Mouse (Mus musculus) ES-Bruce4 (cell line): ENCODE data around the gene Vat1. TPM values are rescaled to one million over a fixed set of nuclear protein-coding genes. Genes with fewer than 3 reads are reported as not detected.

ENCODE experiments used
- H3K27ac ChIP-seq: 2 replicates; pipeline ENCODE4 v1.5.1; 2012; ENCODE audit warnings: low read length, inconsistent platforms; ENCODE audit not compliant: insufficient read depth
- H3K27me3 ChIP-seq: 2 replicates; pipeline ENCODE4 v1.6.1; 2012; ENCODE audit warnings: mild to moderate bottlenecking, low read length, inconsistent platforms; ENCODE audit not compliant: control insufficient read depth, poor library complexity, insufficient read depth, severe bottlenecking
- H3K36me3 ChIP-seq: 2 replicates; pipeline ENCODE4 v1.6.1; 2012; ENCODE audit warnings: inconsistent platforms, mild to moderate bottlenecking, low read length, moderate library complexity; ENCODE audit not compliant: control insufficient read depth, poor library complexity, insufficient read depth, severe bottlenecking
- H3K4me1 ChIP-seq: one replicate; pipeline ENCODE4 v1.8.1; 2011; ENCODE audit warnings: low read length; ENCODE audit not compliant: control insufficient read depth, insufficient read depth
- H3K4me3 ChIP-seq: 2 replicates; pipeline ENCODE4 v1.5.1; 2011; ENCODE audit warnings: low read depth, mild to moderate bottlenecking, low read length
- H3K9ac ChIP-seq: 2 replicates; pipeline ENCODE4 v1.6.1; 2012; ENCODE audit warnings: low read depth, mild to moderate bottlenecking, inconsistent platforms; ENCODE audit not compliant: poor library complexity, severe bottlenecking
- H3K9me3 ChIP-seq: replicated peaks from 2 replicates; pipeline ENCODE4 v1.6.1; 2012; ENCODE audit warnings: mild to moderate bottlenecking, low read length, inconsistent platforms; ENCODE audit not compliant: control insufficient read depth, poor library complexity, insufficient read depth, severe bottlenecking
- CTCF ChIP-seq: IDR thresholded peaks from one replicate; pipeline ENCODE4 v1.8.1; 2011; ENCODE audit warnings: low read depth, low read length
- EP300 ChIP-seq: IDR thresholded peaks from 2 replicates; pipeline ENCODE4 v1.6.1; 2011; ENCODE audit warnings: low read depth, low read length; ENCODE audit not compliant: insufficient read depth
- POLR2A ChIP-seq: IDR thresholded peaks from one replicate; pipeline ENCODE4 v1.8.1; 2011; ENCODE audit warnings: low read length; ENCODE audit not compliant: insufficient read depth
- polyA plus RNA-seq: library from polyadenylated mRNA; stranded (reverse); fragments of >200 nt; gene quantifications from 2 replicates; pipeline ENCODE4 v1.2.4, GENCODE M21; 2011; ENCODE audit warnings: low read depth; ENCODE audit not compliant: missing spikeins, insufficient read depth, insufficient read length

The Vat1 gene
- polyA plus RNA-seq, 1 experiment, result 91.2 TPM

DNA sequence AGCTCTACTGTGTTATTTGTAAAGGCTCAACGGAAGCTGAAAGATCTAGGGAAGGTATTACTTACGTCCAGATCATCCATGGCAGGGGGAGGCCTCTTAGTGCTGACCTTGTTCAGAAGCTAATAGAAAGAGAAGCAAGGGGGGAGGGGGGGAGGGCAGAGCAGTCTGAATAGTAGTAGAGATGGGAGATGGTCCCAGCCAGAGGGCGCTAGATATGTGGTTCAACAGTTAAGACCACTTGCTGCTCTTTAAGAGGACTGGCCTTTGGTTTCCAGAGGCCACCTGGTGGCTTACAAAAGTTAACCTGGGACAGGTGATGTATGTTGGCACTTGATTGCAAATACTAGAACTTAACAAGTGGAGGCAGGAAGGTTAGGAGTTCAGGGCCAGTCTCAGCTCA lies 46.4 kb downstream of the Vat1 start:
- Histone ChIP-seq H3K9me3 (no peaks in the 10 kb centered on the region), H3K27me3 (no peaks in the 10 kb centered on the region), H3K4me1 (no peaks in the 10 kb centered on the region), H3K27ac (no peak overlapping the region), H3K9ac (no peak overlapping the region), H3K36me3 (no peaks in the 10 kb centered on the region), H3K4me3 (no peak overlapping the region)
- no peak for TF ChIP-seq EP300
- peak; percentile 64 for TF ChIP-seq CTCF
- no peak for TF ChIP-seq POLR2A

- Histone ChIP-seq H3K36me3 (peaks cover 1% of the 10 kb centered on the region), H3K4me1 (no peaks in the 10 kb centered on the region), H3K27ac (no peak overlapping the region), H3K27me3 (no peaks in the 10 kb centered on the region), H3K9ac (no peak overlapping the region), H3K4me3 (no peak overlapping the region), H3K9me3 (no peaks in the 10 kb centered on the region)
- TF ChIP-seq CTCF, result no peak
- no peak for TF ChIP-seq POLR2A
- no peak for TF ChIP-seq EP300
These were observed 47.0 kb downstream of the Vat1 start for GRCm38 (mm10) chr11:101418991-101419390.

DNA sequence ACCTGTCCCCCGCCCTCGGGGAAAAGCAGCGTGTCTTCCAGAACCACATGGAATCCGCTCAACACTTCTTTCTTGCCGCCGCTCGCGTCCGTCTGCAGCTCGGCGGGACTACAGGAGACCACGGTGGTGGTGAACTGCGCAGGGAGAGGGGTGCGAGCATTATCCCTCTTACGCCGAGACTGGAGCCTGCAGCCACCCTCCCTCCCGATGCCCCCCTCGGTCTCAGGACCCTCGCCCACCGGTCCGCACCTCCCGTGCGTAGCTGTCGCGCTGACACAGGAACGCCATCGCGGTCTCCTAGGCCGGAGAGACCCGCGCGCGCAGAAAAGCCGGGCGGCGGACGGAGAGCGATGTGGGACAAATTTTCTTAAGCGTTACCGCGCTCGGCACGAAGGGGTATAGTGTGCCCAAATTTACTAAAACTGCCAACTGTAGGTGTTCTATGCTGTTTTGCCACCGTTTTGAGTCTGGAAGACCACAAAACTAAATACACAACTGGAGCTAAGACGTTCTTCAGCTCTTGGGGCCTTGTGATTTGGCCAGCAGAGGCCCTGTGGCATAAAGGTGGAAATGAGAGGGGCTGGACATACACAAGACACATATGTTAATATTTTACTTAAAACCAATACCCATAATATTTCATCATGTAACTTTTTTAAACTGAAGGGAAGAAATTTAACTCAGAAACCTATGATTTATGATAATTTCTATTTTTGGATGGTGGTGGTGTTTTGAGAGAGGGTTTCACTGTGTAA lies 48.8 kb downstream of the Vat1 start, which contains the start of gene Aarsd1:
TSS of gene Aarsd1 (minus strand) at position 515 of the 755 bp plus-strand sequence.
- Histone ChIP-seq H3K36me3 (peaks cover 15% of the 10 kb centered on the region), H3K4me1 (no peaks in the 10 kb centered on the region), H3K4me3 (peak within 1 kb of the TSS; percentile 72), H3K9me3 (no peaks in the 10 kb centered on the region), H3K9ac (peak within 1 kb of the TSS; percentile 38), H3K27me3 (no peaks in the 10 kb centered on the region), H3K27ac (peak within 1 kb of the TSS; percentile 37; the same call in 1 of the 2 replicates)
- TF ChIP-seq EP300 (0 out of 2 replicates have a peak, but pooled peaks have one; percentile 3), POLR2A (peak; percentile 27), CTCF (no peak)

DNA sequence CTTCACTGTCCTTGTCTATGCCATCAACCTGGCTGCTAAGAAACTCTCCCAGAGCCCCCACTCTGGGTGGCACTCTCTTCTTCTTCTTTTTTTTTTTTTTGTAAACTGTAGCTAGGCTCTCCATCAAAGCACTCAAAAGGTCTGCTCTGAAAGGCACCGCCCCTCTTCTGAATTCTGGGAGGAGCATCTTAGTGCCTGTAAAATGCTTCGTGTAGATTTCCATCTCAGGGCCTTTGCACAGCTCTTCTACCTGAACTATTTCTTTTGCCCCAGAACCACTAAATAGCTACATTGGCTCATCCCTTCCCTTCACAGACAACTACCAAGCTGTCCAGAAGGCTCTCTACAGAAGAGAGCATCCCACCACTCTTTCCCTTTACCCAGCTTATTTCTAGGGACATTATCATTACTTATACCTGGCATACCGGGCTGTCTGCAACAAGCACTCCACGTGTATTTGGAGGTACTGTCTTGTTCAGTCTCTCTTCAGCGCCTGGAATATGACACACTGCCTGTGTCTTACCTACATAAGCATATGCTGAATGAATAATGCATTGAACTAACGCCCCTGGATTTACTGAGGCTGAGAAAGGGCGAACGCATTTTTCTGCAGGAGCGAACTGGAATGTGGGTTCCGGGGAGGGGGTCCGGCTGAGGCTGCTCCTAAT lies 49.5 kb downstream of the Vat1 start:
- H3K9me3 ChIP-seq, result no peaks in the 10 kb centered on the region

DNA sequence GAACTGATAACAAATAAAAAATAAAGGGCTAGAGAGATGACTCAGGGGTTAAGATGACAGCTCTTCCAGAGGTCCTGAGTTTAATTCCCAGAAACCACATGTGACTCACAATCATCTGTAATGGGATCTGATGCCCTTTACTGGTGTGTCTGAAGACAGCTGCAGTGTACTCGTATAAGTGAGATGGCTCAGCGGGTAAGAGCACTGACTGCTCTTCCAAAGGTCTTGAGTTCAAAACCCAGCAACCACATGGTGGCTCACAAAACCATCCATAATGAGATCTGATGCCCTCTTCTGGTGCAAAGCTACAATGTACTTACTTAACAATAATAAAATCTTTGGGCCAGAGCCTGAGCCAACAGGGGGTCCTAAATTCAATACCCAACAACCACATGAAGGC lies 50.7 kb downstream of the Vat1 start:
- no peak overlapping the region for H3K27ac ChIP-seq
- no peaks in the 10 kb centered on the region for H3K4me1 ChIP-seq
- TF ChIP-seq EP300 (no peak), POLR2A (no peak), CTCF (no peak)
- no peak overlapping the region for H3K9ac ChIP-seq
- H3K9me3 ChIP-seq, result no peaks in the 10 kb centered on the region
- H3K36me3 ChIP-seq, result peaks cover 26% of the 10 kb centered on the region
- H3K27me3 ChIP-seq, result no peaks in the 10 kb centered on the region
- no peak overlapping the region for H3K4me3 ChIP-seq

More for the DNA sequence above, 49.5 kb downstream of the Vat1 start:
- peaks cover 17% of the 10 kb centered on the region for H3K36me3 ChIP-seq
- peak overlapping the region; percentile 38 for H3K9ac ChIP-seq
- H3K27ac ChIP-seq, result peak overlapping the region; percentile 68; the same call in 1 of the 2 replicates
- TF ChIP-seq EP300 (no peak), POLR2A (no peak)
- no peaks in the 10 kb centered on the region for H3K4me1 ChIP-seq
- H3K4me3 ChIP-seq, result peak overlapping the region; percentile 72
- no peaks in the 10 kb centered on the region for H3K27me3 ChIP-seq

Other genes with a start within 250 kb of the Vat1 start
- gene Ezh1, start 239.8 kb downstream of the Vat1 start, polyA plus RNA-seq, result 42.8 and 49.9 TPM in 2 replicates
- gene Ramp2, start 220.2 kb downstream of the Vat1 start, polyA plus RNA-seq, result 3.4 and 4.9 TPM in 2 replicates
- 135 and 143 TPM in 2 replicates for gene Vps25, start 212.5 kb downstream of the Vat1 start, polyA plus RNA-seq
- 0.85 and 0.96 TPM in 2 replicates for gene Wnk4, start 205.7 kb downstream of the Vat1 start, polyA plus RNA-seq
- 14.6 and 14.9 TPM in 2 replicates for gene Cntd1, start 187.2 kb downstream of the Vat1 start, polyA plus RNA-seq
- 44.8 and 53.0 TPM in 2 replicates for gene Coa3, start 187.1 kb downstream of the Vat1 start, polyA plus RNA-seq
- gene Becn1, start 163.9 kb downstream of the Vat1 start, polyA plus RNA-seq, result 48.2 and 53.0 TPM in 2 replicates
- 161 and 168 TPM in 2 replicates for gene Psme3, start 150.0 kb downstream of the Vat1 start, polyA plus RNA-seq
- 3.5 and 5.8 TPM in 2 replicates for gene Aoc2, start 141.2 kb downstream of the Vat1 start, polyA plus RNA-seq
- 0.84 and 0.94 TPM in 2 replicates for gene Aoc3, start 135.6 kb downstream of the Vat1 start, polyA plus RNA-seq
- not detected in 2 replicates for gene G6pc, start 98.7 kb downstream of the Vat1 start, polyA plus RNA-seq
- gene Aarsd1, start 48.6 kb downstream of the Vat1 start, polyA plus RNA-seq, result 45.2 and 45.4 TPM in 2 replicates
- 8.8 and 9.4 TPM in 2 replicates for gene Gm27029, start 41.4 kb downstream of the Vat1 start, polyA plus RNA-seq
- gene Rundc1, start 41.1 kb downstream of the Vat1 start, polyA plus RNA-seq, result 5.4 and 5.8 TPM in 2 replicates
- not detected in 2 replicates for gene Ptges3l, start 40.9 kb downstream of the Vat1 start, polyA plus RNA-seq
- 1,188 and 1,249 TPM in 2 replicates for gene Rpl27, start 23.9 kb downstream of the Vat1 start, polyA plus RNA-seq
- gene Ifi35, start 17.8 kb downstream of the Vat1 start, polyA plus RNA-seq, result 6.7 and 9.0 TPM in 2 replicates
- 11.2 and 11.4 TPM in 2 replicates for gene Rnd2, start 1.2 kb downstream of the Vat1 start, polyA plus RNA-seq
- gene Brca1, start 85.7 kb upstream of the Vat1 start, polyA plus RNA-seq, result 62.4 and 68.2 TPM in 2 replicates
- 245 and 262 TPM in 2 replicates for gene Nbr1, start 85.9 kb upstream of the Vat1 start, polyA plus RNA-seq
- gene Tmem106a, start 116.0 kb upstream of the Vat1 start, polyA plus RNA-seq, result 5.8 and 9.2 TPM in 2 replicates
- gene Gm11634, start 133.0 kb upstream of the Vat1 start, polyA plus RNA-seq, result not detected in 2 replicates
- gene Rdm1, start 161.0 kb upstream of the Vat1 start, polyA plus RNA-seq, result 57.4 and 64.0 TPM in 2 replicates
- 5.1 and 5.3 TPM in 2 replicates for gene Arl4d, start 199.3 kb upstream of the Vat1 start, polyA plus RNA-seq